Mouse (Mus musculus): ENCODE measurements around the gene Hexim1. TPM values are rescaled to one million over a fixed set of nuclear protein-coding genes. Genes with fewer than 3 reads are reported as not detected.

The Hexim1 gene
- polyA plus RNA-seq, 1 experiment from 2014 or later, result 2.8 TPM

- Histone ChIP-seq H3K4me1 (replicated peaks) (peaks cover 67% of the 10 kb centered on the region), H3K4me2 (no peak overlapping the region), H3K9me3 (replicated peaks) (no peaks in the 10 kb centered on the region), H3K4me3 (no peak overlapping the region), H3K36me3 (no peaks in the 10 kb centered on the region), H3K27ac (ENCODE audit: poor library complexity, severe bottlenecking) (no peak overlapping the region), H3K27me3 (replicated peaks) (peaks cover 24% of the 10 kb centered on the region), H3K9ac (no peak overlapping the region; the same call in 1 of the 2 replicates)
- 62% methylated on average over 12 of the region's 12 CpGs for WGBS
- ATAC-seq (ENCODE audit: insufficient number of reproducible peaks, low FRiP score), result no peak
These were observed 16.6 kb upstream of the Hexim1 start for GRCm38 (mm10) chr11:103099352-103099940.

GRCm38 (mm10) chr11:103100361-103100760 is 15.7 kb upstream of the Hexim1 start:
- WGBS, result 67% methylated on average over 8 of the region's 8 CpGs
- Histone ChIP-seq H3K4me1 (replicated peaks) (peaks cover 62% of the 10 kb centered on the region), H3K27me3 (replicated peaks) (peaks cover 28% of the 10 kb centered on the region), H3K27ac (ENCODE audit: poor library complexity, severe bottlenecking) (no peak overlapping the region), H3K9ac (0 out of 2 replicates have a peak overlapping the region, but pooled peaks have one; percentile 18), H3K4me3 (no peak overlapping the region), H3K36me3 (no peaks in the 10 kb centered on the region), H3K9me3 (replicated peaks) (no peaks in the 10 kb centered on the region), H3K4me2 (peak overlapping the region; percentile 93)
- ATAC-seq (ENCODE audit: insufficient number of reproducible peaks, low FRiP score), result no peak

GRCm38 (mm10) chr11:103101481-103101865 is 14.6 kb upstream of the Hexim1 start, which contains the start of the genes Plcd3 and Acbd4:
Plcd3 (minus strand) TSS chr11:103101658.
Acbd4 (plus strand) TSS chr11:103101682.
- Histone ChIP-seq H3K36me3 (no peaks in the 10 kb centered on the region), H3K27ac (ENCODE audit: poor library complexity, severe bottlenecking) (no peak within 1 kb of the TSS), H3K4me3 (peak within 1 kb of the TSS; percentile 67), H3K4me2 (peak within 1 kb of the TSS; percentile 93), H3K27me3 (replicated peaks) (peaks cover 28% of the 10 kb centered on the region), H3K4me1 (replicated peaks) (peaks cover 52% of the 10 kb centered on the region), H3K9ac (peak within 1 kb of the TSS; percentile 71), H3K9me3 (replicated peaks) (no peaks in the 10 kb centered on the region)
- peak; percentile 54 for ATAC-seq (ENCODE audit: insufficient number of reproducible peaks, low FRiP score)
- 0% methylated on average over 32 of the region's 34 CpGs for whole genome bisulfite sequencing

GRCm38 (mm10) chr11:103101866-103102501 is 14.0 kb upstream of the Hexim1 start:
- H3K36me3 ChIP-seq, result no peaks in the 10 kb centered on the region
- H3K9me3 ChIP-seq (replicated peaks), result no peaks in the 10 kb centered on the region
- peak overlapping the region; percentile 93 for H3K4me2 ChIP-seq
- 2% methylated on average over 30 of the region's 30 CpGs for WGBS
- peaks cover 47% of the 10 kb centered on the region for H3K4me1 ChIP-seq (replicated peaks)
- no peak overlapping the region for H3K27ac ChIP-seq (ENCODE audit: poor library complexity, severe bottlenecking)
- H3K4me3 ChIP-seq, result peak overlapping the region; percentile 67
- 0 out of 2 replicates have a peak, but pooled peaks have one; percentile 13 for ATAC-seq (ENCODE audit: insufficient number of reproducible peaks, low FRiP score)
- peaks cover 28% of the 10 kb centered on the region for H3K27me3 ChIP-seq (replicated peaks)
- H3K9ac ChIP-seq, result peak overlapping the region; percentile 71

- WGBS, result 1% methylated on average over 35 of the region's 35 CpGs
- Histone ChIP-seq H3K27me3 (replicated peaks) (peaks cover 28% of the 10 kb centered on the region), H3K27ac (ENCODE audit: poor library complexity, severe bottlenecking) (peak overlapping the region; percentile 14; the same call in 1 of the 2 replicates)
These were observed 13.2 kb upstream of the Hexim1 start for GRCm38 (mm10) chr11:103102725-103103349.

GRCm38 (mm10) chr11:103103621-103104020 is 12.4 kb upstream of the Hexim1 start:
- Histone ChIP-seq H3K4me3 (peak overlapping the region; percentile 67), H3K36me3 (no peaks in the 10 kb centered on the region), H3K4me2 (peak overlapping the region; percentile 93), H3K27me3 (replicated peaks) (peaks cover 28% of the 10 kb centered on the region), H3K9me3 (replicated peaks) (no peaks in the 10 kb centered on the region), H3K27ac (ENCODE audit: poor library complexity, severe bottlenecking) (no peak overlapping the region), H3K9ac (peak overlapping the region; percentile 69; the same call in 1 of the 2 replicates), H3K4me1 (replicated peaks) (peaks cover 32% of the 10 kb centered on the region)
- 58% methylated on average over 8 of the region's 8 CpGs for WGBS
- no peak for ATAC-seq (ENCODE audit: insufficient number of reproducible peaks, low FRiP score)

More at GRCm38 (mm10) chr11:103102725-103103349, 13.2 kb upstream of the Hexim1 start:
- peak; percentile 89 for ATAC-seq (ENCODE audit: insufficient number of reproducible peaks, low FRiP score)
- Histone ChIP-seq H3K4me2 (peak overlapping the region; percentile 93), H3K4me1 (replicated peaks) (peaks cover 39% of the 10 kb centered on the region), H3K36me3 (no peaks in the 10 kb centered on the region), H3K4me3 (peak overlapping the region; percentile 67), H3K9me3 (replicated peaks) (no peaks in the 10 kb centered on the region), H3K9ac (peak overlapping the region; percentile 71)

GRCm38 (mm10) chr11:103104469-103104868 is 11.6 kb upstream of the Hexim1 start:
- H3K9ac ChIP-seq, result no peak overlapping the region
- no peaks in the 10 kb centered on the region for H3K36me3 ChIP-seq
- peak overlapping the region; percentile 93 for H3K4me2 ChIP-seq
- peaks cover 23% of the 10 kb centered on the region for H3K4me1 ChIP-seq (replicated peaks)
- H3K27me3 ChIP-seq (replicated peaks), result peaks cover 25% of the 10 kb centered on the region
- H3K4me3 ChIP-seq, result no peak overlapping the region
- 65% methylated on average over 7 of the region's 7 CpGs for WGBS
- no peak overlapping the region for H3K27ac ChIP-seq (ENCODE audit: poor library complexity, severe bottlenecking)
- ATAC-seq (ENCODE audit: insufficient number of reproducible peaks, low FRiP score), result no peak
- H3K9me3 ChIP-seq (replicated peaks), result no peaks in the 10 kb centered on the region

GRCm38 (mm10) chr11:103105180-103105725 is 10.8 kb upstream of the Hexim1 start:
- no peak for ATAC-seq (ENCODE audit: insufficient number of reproducible peaks, low FRiP score)
- H3K9ac ChIP-seq, result no peak overlapping the region
- no peak overlapping the region for H3K27ac ChIP-seq (ENCODE audit: poor library complexity, severe bottlenecking)
- WGBS, result 55% methylated on average over 14 of the region's 14 CpGs
- H3K36me3 ChIP-seq, result no peaks in the 10 kb centered on the region
- peaks cover 19% of the 10 kb centered on the region for H3K4me1 ChIP-seq (replicated peaks)
- no peaks in the 10 kb centered on the region for H3K9me3 ChIP-seq (replicated peaks)
- H3K4me3 ChIP-seq, result no peak overlapping the region
- peaks cover 17% of the 10 kb centered on the region for H3K27me3 ChIP-seq (replicated peaks)
- 0 out of 2 replicates have a peak overlapping the region, but pooled peaks have one; percentile 93 for H3K4me2 ChIP-seq

- H3K4me3 ChIP-seq, result no peak overlapping the region
- H3K9me3 ChIP-seq (replicated peaks), result no peaks in the 10 kb centered on the region
- WGBS, result 79% methylated on average over 6 of the region's 6 CpGs
- H3K36me3 ChIP-seq, result no peaks in the 10 kb centered on the region
- H3K4me1 ChIP-seq (replicated peaks), result peaks cover 19% of the 10 kb centered on the region
- H3K27me3 ChIP-seq (replicated peaks), result peaks cover 14% of the 10 kb centered on the region
- no peak overlapping the region for H3K27ac ChIP-seq (ENCODE audit: poor library complexity, severe bottlenecking)
- H3K9ac ChIP-seq, result no peak overlapping the region
- ATAC-seq (ENCODE audit: insufficient number of reproducible peaks, low FRiP score), result no peak
- H3K4me2 ChIP-seq, result no peak overlapping the region
These were observed 10.2 kb upstream of the Hexim1 start for GRCm38 (mm10) chr11:103105810-103106209.

- H3K9me3 ChIP-seq (replicated peaks), result no peaks in the 10 kb centered on the region
- H3K27ac ChIP-seq (ENCODE audit: poor library complexity, severe bottlenecking), result no peak overlapping the region
- H3K4me2 ChIP-seq, result no peak overlapping the region
- no peak overlapping the region for H3K4me3 ChIP-seq
- H3K9ac ChIP-seq, result no peak overlapping the region
- peaks cover 19% of the 10 kb centered on the region for H3K4me1 ChIP-seq (replicated peaks)
- H3K27me3 ChIP-seq (replicated peaks), result peaks cover 14% of the 10 kb centered on the region
- no peaks in the 10 kb centered on the region for H3K36me3 ChIP-seq
- 64% methylated on average over 4 of the region's 4 CpGs for WGBS
- ATAC-seq (ENCODE audit: insufficient number of reproducible peaks, low FRiP score), result no peak
These were observed 9.6 kb upstream of the Hexim1 start for GRCm38 (mm10) chr11:103106386-103106785.

- Histone ChIP-seq H3K27ac (ENCODE audit: poor library complexity, severe bottlenecking) (no peak overlapping the region), H3K4me3 (peak overlapping the region; percentile 39), H3K4me2 (peak overlapping the region; percentile 80), H3K4me1 (replicated peaks) (peaks cover 19% of the 10 kb centered on the region), H3K9ac (peak overlapping the region; percentile 60), H3K27me3 (replicated peaks) (no peaks in the 10 kb centered on the region), H3K9me3 (replicated peaks) (no peaks in the 10 kb centered on the region), H3K36me3 (no peaks in the 10 kb centered on the region)
- ATAC-seq (ENCODE audit: insufficient number of reproducible peaks, low FRiP score), result no peak
- 17% methylated on average over 10 of the region's 10 CpGs for WGBS
These were observed 4.7 kb upstream of the Hexim1 start for GRCm38 (mm10) chr11:103111301-103111700.

All from heart, embryonic 12.5 days (tissue).